Mouse (Mus musculus): ENCODE measurements at regions not wholly inside any gene's neighbourhood (a gene's known extent, or its start where the extent isn't known, plus 50 kb on each side); places are given as distances from the start of the nearest gene placed in this dataset.

- H3K79me2 ChIP-seq (replicated peaks; ENCODE audit: control insufficient read depth, insufficient read depth, low read length): no peaks in the 10 kb centered on the region
- DNase-seq: no peak
- no peaks in the 10 kb centered on the region for H3K36me3 ChIP-seq (ENCODE audit: control insufficient read depth, insufficient read depth, low read length)
- no peak overlapping the region for H3K9ac ChIP-seq (ENCODE audit: low read depth, low read length)
- no peaks in the 10 kb centered on the region for H3K27me3 ChIP-seq (ENCODE audit: control insufficient read depth, insufficient read depth, low read length)
- intact Hi-C loops (cut with DNase I): no loop called here
- no peak overlapping the region for H3K4me3 ChIP-seq
- H3K27ac ChIP-seq: no peak overlapping the region
- 77% methylated on average over 9 of the region's 9 CpGs for WGBS
- no peaks in the 10 kb centered on the region for H3K4me1 ChIP-seq (ENCODE audit: control insufficient read depth, insufficient read depth, low read length)
- no peak for TF ChIP-seq EP300 (IDR thresholded peaks at IDR 0.05; ENCODE audit: insufficient read depth, low read depth, low read length)
- TF ChIP-seq POLR2A (IDR thresholded peaks at IDR 0.05; ENCODE audit: insufficient read depth, low read depth, low read length): no peak
- TF ChIP-seq CTCF (IDR thresholded peaks at IDR 0.05): no peak
Measured at GRCm38 (mm10) chr9:117805812-117806211, 176.1 kb upstream of the Rbms3 start.

DNA sequence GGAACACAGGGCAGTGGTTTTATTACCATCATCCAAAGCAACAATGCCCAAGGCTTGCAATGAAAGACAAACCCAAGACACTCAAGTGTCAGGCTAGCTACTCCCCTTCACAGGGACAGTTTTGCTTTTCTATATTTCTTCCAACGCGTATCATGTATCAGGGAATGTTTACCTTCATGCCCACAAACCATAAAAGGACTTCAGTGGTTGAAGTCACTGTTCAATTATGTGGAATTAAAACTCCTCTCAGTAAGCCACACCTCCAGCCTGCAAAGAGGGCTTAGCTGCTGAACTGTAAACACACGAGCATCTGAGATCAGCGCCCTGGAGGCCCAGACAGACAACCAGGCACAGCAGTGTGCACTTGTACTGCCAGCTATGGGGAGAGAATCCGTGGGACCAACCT, 154.5 kb upstream of the Rbms3 start:
- H3K27ac ChIP-seq: no peak overlapping the region
- intact Hi-C loops (cut with DNase I): no loop called here
- H3K27me3 ChIP-seq (ENCODE audit: control insufficient read depth, insufficient read depth, low read length): no peaks in the 10 kb centered on the region
- DNase-seq: no peak
- WGBS: 79% methylated on average over 5 of the region's 5 CpGs
- H3K36me3 ChIP-seq (ENCODE audit: control insufficient read depth, insufficient read depth, low read length): no peaks in the 10 kb centered on the region
- H3K9ac ChIP-seq (ENCODE audit: low read depth, low read length): no peak overlapping the region
- no peaks in the 10 kb centered on the region for H3K4me1 ChIP-seq (ENCODE audit: control insufficient read depth, insufficient read depth, low read length)
- no peaks in the 10 kb centered on the region for H3K79me2 ChIP-seq (replicated peaks; ENCODE audit: control insufficient read depth, insufficient read depth, low read length)
- no peak overlapping the region for H3K4me3 ChIP-seq
- TF ChIP-seq EP300 (IDR thresholded peaks at IDR 0.05; ENCODE audit: insufficient read depth, low read depth, low read length) (no peak), POLR2A (IDR thresholded peaks at IDR 0.05; ENCODE audit: insufficient read depth, low read depth, low read length) (no peak)

DNA sequence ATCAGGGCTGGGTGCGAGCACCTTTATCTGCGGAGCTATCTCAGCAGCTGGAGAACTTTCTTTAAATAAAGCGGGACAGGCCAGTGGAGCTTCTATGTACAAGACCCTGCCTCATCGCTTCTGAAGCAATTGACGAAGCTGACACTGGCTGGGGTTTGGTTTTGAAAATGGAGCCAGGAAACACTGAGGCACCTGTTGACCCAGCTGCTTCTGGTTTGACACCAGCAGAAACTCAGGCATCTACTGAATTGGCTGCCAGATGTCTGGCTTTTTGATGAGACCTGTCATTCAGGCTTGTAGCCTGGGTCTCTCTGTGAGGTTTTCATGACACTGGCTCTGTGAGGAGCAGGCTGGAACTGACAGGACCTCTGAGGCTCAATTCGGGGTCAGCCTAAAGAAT, 124.9 kb upstream of the Rbms3 start:
- no peaks in the 10 kb centered on the region for H3K36me3 ChIP-seq (ENCODE audit: control insufficient read depth, insufficient read depth, low read length)
- no peak overlapping the region for H3K27ac ChIP-seq
- no peak for TF ChIP-seq POLR2A (IDR thresholded peaks at IDR 0.05; ENCODE audit: insufficient read depth, low read depth, low read length)
- TF ChIP-seq CTCF (IDR thresholded peaks at IDR 0.05): no peak
- no peak for TF ChIP-seq EP300 (IDR thresholded peaks at IDR 0.05; ENCODE audit: insufficient read depth, low read depth, low read length)
- no peak overlapping the region for H3K9ac ChIP-seq (ENCODE audit: low read depth, low read length)
- no peak for DNase-seq
- no peaks in the 10 kb centered on the region for H3K27me3 ChIP-seq (ENCODE audit: control insufficient read depth, insufficient read depth, low read length)
- intact Hi-C loops (cut with DNase I): no loop called here
- no peaks in the 10 kb centered on the region for H3K4me1 ChIP-seq (ENCODE audit: control insufficient read depth, insufficient read depth, low read length)
- no peaks in the 10 kb centered on the region for H3K79me2 ChIP-seq (replicated peaks; ENCODE audit: control insufficient read depth, insufficient read depth, low read length)
- H3K4me3 ChIP-seq: no peak overlapping the region
- 82% methylated on average over 6 of the region's 6 CpGs for WGBS

DNA sequence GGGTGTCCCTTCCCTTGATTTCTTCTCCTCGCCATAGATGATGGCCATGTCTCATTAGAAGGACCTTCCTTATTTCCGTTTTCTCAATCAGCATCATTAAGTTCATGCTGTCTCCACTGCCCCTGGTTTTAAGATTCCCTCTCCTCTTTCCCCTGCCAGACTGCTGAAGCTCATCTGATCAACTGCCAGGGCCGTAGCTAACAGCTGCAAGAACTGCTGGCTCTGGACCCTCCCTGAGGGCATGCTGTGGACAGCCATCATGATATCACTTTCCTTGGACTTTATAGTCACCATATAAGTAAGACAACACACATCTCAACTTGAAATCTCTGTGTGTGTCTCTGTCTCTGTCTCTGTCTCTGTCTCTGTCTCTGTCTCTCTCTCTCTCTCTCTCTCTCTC, 123.8 kb upstream of the Rbms3 start:
- Histone ChIP-seq H3K79me2 (replicated peaks; ENCODE audit: control insufficient read depth, insufficient read depth, low read length) (no peaks in the 10 kb centered on the region), H3K27me3 (ENCODE audit: control insufficient read depth, insufficient read depth, low read length) (no peaks in the 10 kb centered on the region), H3K27ac (no peak overlapping the region), H3K4me1 (ENCODE audit: control insufficient read depth, insufficient read depth, low read length) (no peaks in the 10 kb centered on the region), H3K36me3 (ENCODE audit: control insufficient read depth, insufficient read depth, low read length) (no peaks in the 10 kb centered on the region), H3K4me3 (no peak overlapping the region), H3K9ac (ENCODE audit: low read depth, low read length) (no peak overlapping the region)
- WGBS: 47% methylated on average over 3 of the region's 3 CpGs
- no peak for DNase-seq
- no peak for TF ChIP-seq CTCF (IDR thresholded peaks at IDR 0.05)
- TF ChIP-seq EP300 (IDR thresholded peaks at IDR 0.05; ENCODE audit: insufficient read depth, low read depth, low read length): no peak
- TF ChIP-seq POLR2A (IDR thresholded peaks at IDR 0.05; ENCODE audit: insufficient read depth, low read depth, low read length): no peak
- intact Hi-C loops (cut with DNase I): no loop called here

GRCm38 (mm10) chr9:117744906-117745305, 115.2 kb upstream of the Rbms3 start:
- Histone ChIP-seq H3K27ac (no peak overlapping the region), H3K4me3 (no peak overlapping the region), H3K36me3 (ENCODE audit: control insufficient read depth, insufficient read depth, low read length) (no peaks in the 10 kb centered on the region), H3K79me2 (replicated peaks; ENCODE audit: control insufficient read depth, insufficient read depth, low read length) (no peaks in the 10 kb centered on the region), H3K4me1 (ENCODE audit: control insufficient read depth, insufficient read depth, low read length) (no peaks in the 10 kb centered on the region), H3K27me3 (ENCODE audit: control insufficient read depth, insufficient read depth, low read length) (no peaks in the 10 kb centered on the region), H3K9ac (ENCODE audit: low read depth, low read length) (no peak overlapping the region)
- intact Hi-C loops (cut with DNase I): no loop called here
- no peak for DNase-seq
- 90% methylated on average over 8 of the region's 8 CpGs for WGBS
- TF ChIP-seq POLR2A (IDR thresholded peaks at IDR 0.05; ENCODE audit: insufficient read depth, low read depth, low read length): no peak
- TF ChIP-seq EP300 (IDR thresholded peaks at IDR 0.05; ENCODE audit: insufficient read depth, low read depth, low read length): no peak
- TF ChIP-seq CTCF (IDR thresholded peaks at IDR 0.05): no peak

DNA sequence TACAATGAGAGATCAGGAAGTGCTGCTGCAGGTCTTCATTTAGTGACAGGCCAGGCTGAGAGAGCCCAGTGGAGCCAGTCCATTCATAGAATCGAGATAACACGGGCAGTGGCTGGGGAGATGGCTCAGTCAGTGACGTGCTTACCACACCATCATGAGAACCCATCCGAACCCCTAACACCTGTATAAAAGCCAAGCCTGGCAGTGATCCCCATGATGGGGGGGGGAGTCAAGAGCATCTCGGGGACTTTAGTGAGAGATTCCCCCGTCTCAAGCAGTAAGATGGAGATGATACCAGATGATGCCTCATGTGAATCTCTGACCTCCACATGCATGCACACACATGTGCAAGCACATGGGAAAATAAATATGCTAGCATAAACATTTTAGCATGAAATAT, 99.7 kb upstream of the Rbms3 start:
- H3K36me3 ChIP-seq (ENCODE audit: control insufficient read depth, insufficient read depth, low read length): no peaks in the 10 kb centered on the region
- H3K27me3 ChIP-seq (ENCODE audit: control insufficient read depth, insufficient read depth, low read length): no peaks in the 10 kb centered on the region
- no peak for TF ChIP-seq CTCF (IDR thresholded peaks at IDR 0.05)
- TF ChIP-seq EP300 (IDR thresholded peaks at IDR 0.05; ENCODE audit: insufficient read depth, low read depth, low read length): no peak
- no peak for TF ChIP-seq POLR2A (IDR thresholded peaks at IDR 0.05; ENCODE audit: insufficient read depth, low read depth, low read length)
- H3K4me1 ChIP-seq (ENCODE audit: control insufficient read depth, insufficient read depth, low read length): no peaks in the 10 kb centered on the region
- WGBS: 67% methylated on average over 6 of the region's 6 CpGs
- H3K9ac ChIP-seq (ENCODE audit: low read depth, low read length): no peak overlapping the region
- intact Hi-C loops (cut with DNase I): no loop called here
- H3K79me2 ChIP-seq (replicated peaks; ENCODE audit: control insufficient read depth, insufficient read depth, low read length): no peaks in the 10 kb centered on the region
- H3K4me3 ChIP-seq: no peak overlapping the region
- DNase-seq: no peak
- H3K27ac ChIP-seq: no peak overlapping the region
